Mouse (Mus musculus) gastrocnemius, adult 8-10 months (tissue): ENCODE measurements at regions not wholly inside any gene's neighbourhood (a gene's known extent, or its start where the extent isn't known, plus 50 kb on each side); places are given as distances from the start of the nearest gene placed in this dataset.

Source experiments
- DNase-seq, 2 experiments: peaks; one replicate each; pipeline ENCODE4 v3.0.0; 2022; ENCODE audit warnings: low spot score in 2 of 2

- DNase-seq = no peak
Observed at GRCm38 (mm10) chr12:77760976-77761375, 433.1 kb upstream of the Gm6657 start.

- DNase-seq = no peak
Observed at GRCm38 (mm10) chr12:77776011-77776546, 418.0 kb upstream of the Gm6657 start.

DNA sequence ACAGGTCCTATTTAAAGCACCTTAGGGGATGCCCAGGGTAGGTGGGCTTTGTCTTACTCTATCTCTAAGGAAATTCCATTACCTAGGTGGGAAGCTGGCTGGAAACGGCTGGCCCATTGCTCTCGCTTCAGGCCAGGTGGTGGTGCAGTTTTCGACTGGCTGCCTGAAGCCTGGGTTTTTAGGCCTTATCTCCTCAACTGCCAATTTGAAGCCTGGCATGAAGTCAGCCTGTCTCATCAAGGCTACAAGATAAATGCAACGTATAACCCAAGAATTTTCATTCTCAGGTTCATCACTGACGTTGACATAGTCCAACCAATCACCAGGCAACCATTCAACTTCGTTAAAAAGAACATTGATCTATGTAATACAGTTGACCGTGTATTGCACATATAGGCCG, 417.3 kb upstream of the Gm6657 start:
- DNase-seq = no peak

GRCm38 (mm10) chr12:77780885-77781698, 412.9 kb upstream of the Gm6657 start:
- DNase-seq = peak; percentile 71 to 73

DNA sequence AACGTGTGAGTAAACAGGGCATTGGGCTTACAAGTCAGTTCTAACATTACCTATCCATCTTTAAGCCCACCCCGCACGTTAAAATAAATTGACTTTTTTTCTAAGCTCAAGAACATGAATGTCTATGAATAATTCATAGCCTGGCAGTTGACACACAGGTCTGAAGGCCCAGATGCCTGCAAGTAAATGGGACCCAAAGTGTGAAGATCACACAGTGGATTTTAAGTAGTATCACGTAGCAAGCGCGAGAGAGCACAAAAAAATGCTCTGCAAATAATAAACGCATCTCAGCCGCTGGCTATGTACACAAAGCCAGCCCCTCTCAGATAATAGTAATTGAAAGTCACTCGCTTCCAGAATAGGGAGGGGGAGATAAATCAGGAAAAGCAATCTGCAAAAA, 410.1 kb upstream of the Gm6657 start:
- no peak for DNase-seq

DNA sequence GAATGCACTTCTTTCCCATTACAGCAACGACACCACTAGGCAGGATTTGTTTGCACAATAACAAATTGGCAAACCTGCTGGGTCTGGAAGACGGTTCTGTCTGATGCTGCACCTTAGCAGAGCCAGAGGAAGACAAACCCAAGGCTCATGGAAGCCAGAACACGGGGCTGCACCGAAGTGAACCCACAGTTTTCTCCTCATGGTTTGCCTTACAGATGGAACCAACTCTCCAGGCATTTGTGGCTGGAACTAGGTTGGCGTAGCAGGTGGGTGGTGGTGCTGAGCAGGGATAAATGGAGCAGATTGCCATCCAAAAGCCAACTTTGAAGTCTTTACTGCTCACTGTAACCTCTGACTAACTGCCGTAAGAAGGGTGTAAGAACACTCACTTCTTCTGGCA, 408.4 kb upstream of the Gm6657 start:
- no peak for DNase-seq

DNA sequence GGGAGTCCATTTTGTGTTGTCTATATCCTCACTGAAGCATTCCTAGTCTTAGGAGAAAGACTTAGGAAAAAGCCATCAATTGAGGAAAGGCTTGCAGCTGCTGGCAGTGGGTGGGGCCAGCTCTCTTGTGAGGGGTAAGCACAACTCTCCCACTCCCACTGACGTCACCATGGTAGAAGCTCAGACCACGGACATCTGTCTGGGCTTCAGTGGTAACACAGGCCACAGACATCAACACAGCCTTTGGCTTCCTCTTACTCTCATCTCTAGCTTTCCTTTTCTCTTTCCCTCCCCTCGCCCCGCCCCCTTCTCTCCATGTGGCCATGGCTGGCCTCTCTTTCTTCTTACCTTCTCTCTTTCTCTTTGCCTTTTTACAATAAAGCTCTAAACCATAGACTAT, 407.4 kb upstream of the Gm6657 start:
- no peak for DNase-seq

- no peak for DNase-seq
Observed at GRCm38 (mm10) chr12:77788273-77788672, 405.8 kb upstream of the Gm6657 start.

GRCm38 (mm10) chr12:77789427-77789826, 404.6 kb upstream of the Gm6657 start:
- DNase-seq = no peak

DNA sequence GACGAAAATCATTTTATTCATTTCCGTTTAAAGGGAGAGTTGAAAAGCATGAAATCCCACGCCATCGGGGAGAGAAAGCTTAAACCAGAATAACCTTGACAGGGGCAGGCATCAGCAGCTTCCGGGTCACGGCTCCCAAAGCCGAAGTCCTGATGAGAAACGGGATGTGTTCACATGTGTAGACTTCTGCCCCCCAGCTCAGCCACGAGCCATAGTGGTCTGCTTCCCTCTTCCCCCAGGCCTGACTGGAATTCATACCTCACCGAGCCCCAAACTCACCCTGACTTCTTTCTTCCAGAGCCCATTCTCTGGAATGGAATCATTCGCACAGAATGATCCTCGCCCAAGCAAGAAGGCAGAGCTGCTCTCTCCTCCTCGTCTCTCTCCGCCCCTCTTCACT, 404.2 kb upstream of the Gm6657 start:
- no peak for DNase-seq

DNA sequence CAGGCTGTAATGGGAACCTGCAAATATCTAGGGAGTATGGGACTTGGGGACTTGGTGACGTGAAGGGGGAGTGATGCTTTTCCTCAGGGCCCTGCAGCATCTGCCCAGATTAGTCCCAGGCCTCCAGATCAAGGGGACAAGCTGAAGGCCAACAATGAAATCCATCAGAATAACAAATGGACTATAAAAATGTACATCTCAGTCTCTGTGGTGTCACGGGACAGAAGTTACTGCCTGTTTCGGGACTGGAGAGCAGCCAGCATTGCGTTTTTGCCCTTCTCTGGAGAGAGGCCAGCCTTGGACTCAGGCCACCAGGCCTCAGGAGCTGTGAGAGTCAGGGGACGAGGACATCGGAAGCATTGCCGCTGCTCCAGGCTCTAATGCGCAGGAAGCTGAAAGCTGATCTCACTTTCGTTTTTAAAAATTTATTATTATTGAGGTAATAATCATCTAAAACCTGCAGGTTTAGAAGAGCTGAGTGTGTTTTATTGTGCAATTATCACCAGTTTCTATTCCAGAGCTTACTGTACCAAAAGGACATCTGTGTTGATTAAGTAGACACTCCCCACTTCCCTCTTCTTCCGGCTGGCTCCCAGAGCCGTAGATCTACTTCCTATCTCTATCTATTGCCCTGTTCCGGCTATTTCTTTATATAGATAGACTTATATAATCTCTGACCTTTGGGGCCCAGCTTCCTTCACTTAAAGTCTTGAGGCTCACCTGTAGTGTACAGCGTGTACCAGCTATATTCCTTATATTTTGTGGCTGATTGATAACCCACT, 403.0 kb upstream of the Gm6657 start:
- DNase-seq = peak in 1 of 2 experiments; percentile 9

GRCm38 (mm10) chr12:77798516-77798915, 395.5 kb upstream of the Gm6657 start:
- no peak for DNase-seq

DNA sequence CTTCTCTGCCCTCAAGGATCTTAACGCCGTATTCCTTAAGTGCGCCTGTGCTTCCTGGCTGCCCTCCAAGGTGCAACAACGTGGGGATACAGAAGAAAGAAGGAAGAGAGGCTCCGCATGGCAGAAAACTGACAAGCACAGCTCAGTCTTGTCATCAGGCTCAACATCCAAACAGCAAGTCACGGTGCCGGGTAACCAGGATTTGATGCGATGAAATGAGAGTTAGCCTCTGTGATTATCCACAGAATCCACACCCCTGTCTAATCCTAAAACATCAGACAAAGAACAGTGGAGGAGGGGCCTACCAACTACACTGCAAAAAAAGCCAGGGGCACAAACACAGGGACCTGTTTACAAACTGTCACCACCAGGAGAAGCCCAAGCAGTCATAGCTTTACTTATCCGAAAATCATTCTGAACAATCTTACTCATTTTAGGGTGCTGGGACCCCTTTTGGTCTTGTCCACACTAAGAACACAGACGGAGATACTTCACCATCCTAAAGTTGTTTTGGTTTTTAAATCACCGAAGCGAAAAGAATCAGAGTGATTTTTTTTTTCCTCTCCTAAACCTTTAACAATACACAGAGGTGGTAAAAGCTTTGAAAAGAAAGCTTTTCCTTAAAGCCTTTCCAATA, 394.8 kb upstream of the Gm6657 start:
- no peak for DNase-seq

DNA sequence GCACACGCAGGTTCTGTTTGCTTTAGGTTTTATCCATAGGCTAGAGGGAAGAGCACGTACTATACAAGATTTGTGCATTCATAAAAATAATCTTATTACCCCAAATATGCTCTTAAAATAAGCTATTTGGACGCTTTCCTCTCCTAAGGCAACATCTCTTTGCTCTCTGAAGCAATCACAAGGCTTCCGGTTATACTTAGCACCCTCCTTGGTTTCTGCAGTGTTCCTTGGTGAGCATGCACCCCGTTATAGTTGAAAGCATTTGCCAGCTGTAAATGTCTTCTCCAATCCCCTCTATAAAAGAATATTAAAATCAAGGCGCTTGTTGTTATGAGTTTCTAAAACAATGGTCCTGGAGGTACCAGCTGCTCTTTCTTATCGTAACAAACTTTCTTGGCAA, 386.4 kb upstream of the Gm6657 start:
- no peak for DNase-seq

GRCm38 (mm10) chr12:77811276-77811675, 382.8 kb upstream of the Gm6657 start:
- no peak for DNase-seq

GRCm38 (mm10) chr12:77819456-77819855, 374.6 kb upstream of the Gm6657 start:
- no peak for DNase-seq

DNA sequence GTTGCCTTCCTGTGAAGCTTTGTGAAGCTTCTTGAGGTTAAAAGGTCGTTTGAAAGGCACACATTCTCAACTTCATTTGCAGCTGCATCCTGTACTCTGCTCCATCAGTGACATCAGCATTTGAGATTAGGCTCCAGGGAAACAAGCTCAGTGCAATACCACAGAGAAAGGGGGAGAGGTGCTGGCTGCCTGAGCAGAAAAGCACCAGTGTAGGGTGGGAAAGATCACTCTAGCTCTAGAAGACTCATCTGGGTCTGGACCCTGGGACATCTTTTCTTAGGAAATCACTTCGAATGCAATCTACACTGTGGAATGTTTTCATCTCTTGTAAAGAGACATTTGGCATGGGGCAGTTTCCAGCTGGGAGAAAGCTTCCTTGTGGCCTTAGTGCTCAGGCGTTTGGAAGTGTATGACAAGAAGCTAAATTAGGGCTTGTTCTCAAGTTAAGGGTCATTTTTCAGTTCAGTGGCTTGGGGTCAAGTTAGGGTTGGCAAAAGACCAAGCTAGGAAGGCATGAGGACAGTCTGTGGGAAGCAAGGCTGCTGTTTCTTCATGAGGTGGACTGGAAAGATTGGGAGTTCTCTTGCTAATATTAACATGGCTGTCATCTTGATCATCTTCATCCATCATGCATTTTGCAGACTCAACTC, 370.5 kb upstream of the Gm6657 start:
- peak; percentile 22 to 28 for DNase-seq

- DNase-seq = no peak
Observed at GRCm38 (mm10) chr12:77833411-77834169, 360.5 kb upstream of the Gm6657 start.

- no peak for DNase-seq
Observed at GRCm38 (mm10) chr12:77834891-77835290, 359.2 kb upstream of the Gm6657 start.

- no peak for DNase-seq
Observed at GRCm38 (mm10) chr12:77836231-77836630, 357.8 kb upstream of the Gm6657 start.
